In the genomic region with DNA sequence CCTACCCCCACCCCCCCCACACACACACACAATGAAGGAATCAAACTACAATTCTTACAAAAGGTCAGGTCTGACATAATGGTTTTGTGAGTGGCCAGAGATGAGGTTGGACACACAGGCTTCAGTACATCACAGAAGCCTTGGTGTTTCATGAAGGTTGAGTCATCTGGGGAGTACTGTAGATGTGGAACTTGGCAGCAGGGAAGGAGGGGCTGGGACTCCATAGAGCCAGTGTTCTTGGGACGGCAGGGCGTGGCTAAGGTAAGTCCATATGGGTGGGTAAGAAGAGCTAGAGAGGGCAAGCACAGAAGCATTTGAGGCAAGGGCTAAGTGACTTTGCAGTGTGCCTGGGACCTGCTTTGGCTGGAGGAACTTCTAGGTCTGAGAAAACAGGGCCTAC, we compare ENCODE assay signal across 17 mouse cellular contexts.
"Had no signal": no experiment of that assay in that cellular context is flagged by ENCODE, and none has a peak within 500 bp of the region (broad histone marks: within the 10 kb centered on the region; RNA-seq: fewer than 3 reads in every experiment).

No protein-coding gene starts in this region.

- H3K4me2 ChIP-seq: limb, embryonic 12.5 days; limb, embryonic 15.5 days; liver, embryonic 11.5 days; midbrain, embryonic 12.5 days; midbrain, embryonic 15.5 days; neural tube, embryonic 13.5 days had no signal

- DNase-seq: kidney, adult 11 months; kidney, adult 9 months; kidney, postnatal 14 days; kidney, postnatal 4 days; left cerebral cortex, postnatal 4 days; lung, adult 18-20 months; retina, postnatal 1 day; thymus, adult 18-20 months; thymus, postnatal 4 days had no signal

- H3K4me1 ChIP-seq: midbrain, embryonic 12.5 days had no signal

- H3K27ac ChIP-seq: limb, embryonic 12.5 days; limb, embryonic 15.5 days; liver, embryonic 14.5 days; macrophage; midbrain, embryonic 12.5 days; midbrain, embryonic 15.5 days; neural tube, embryonic 13.5 days had no signal

- H3K9ac ChIP-seq: limb, embryonic 12.5 days; limb, embryonic 15.5 days; liver, embryonic 14.5 days; midbrain, embryonic 12.5 days; midbrain, embryonic 15.5 days; neural tube, embryonic 13.5 days had no signal

- H3K27me3 ChIP-seq: limb, embryonic 12.5 days; limb, embryonic 15.5 days; midbrain, embryonic 12.5 days; midbrain, embryonic 15.5 days; neural tube, embryonic 13.5 days had no signal

- H3K9me3 ChIP-seq: limb, embryonic 12.5 days; limb, embryonic 15.5 days; midbrain, embryonic 12.5 days; midbrain, embryonic 15.5 days; neural tube, embryonic 13.5 days had no signal

- ATAC-seq: midbrain, embryonic 15.5 days had no signal

- H3K4me3 ChIP-seq: limb, embryonic 12.5 days; limb, embryonic 15.5 days; midbrain, embryonic 12.5 days; midbrain, embryonic 15.5 days; neural tube, embryonic 13.5 days had no signal
